Mouse (Mus musculus): ENCODE measurements around the gene Zfp27.
"Not testable (repeated sequence)": the region's sequence is repeated elsewhere in the genome, so short reads cannot be mapped to it uniquely, and the experiment has no call there.

The Zfp27 gene

DNA sequence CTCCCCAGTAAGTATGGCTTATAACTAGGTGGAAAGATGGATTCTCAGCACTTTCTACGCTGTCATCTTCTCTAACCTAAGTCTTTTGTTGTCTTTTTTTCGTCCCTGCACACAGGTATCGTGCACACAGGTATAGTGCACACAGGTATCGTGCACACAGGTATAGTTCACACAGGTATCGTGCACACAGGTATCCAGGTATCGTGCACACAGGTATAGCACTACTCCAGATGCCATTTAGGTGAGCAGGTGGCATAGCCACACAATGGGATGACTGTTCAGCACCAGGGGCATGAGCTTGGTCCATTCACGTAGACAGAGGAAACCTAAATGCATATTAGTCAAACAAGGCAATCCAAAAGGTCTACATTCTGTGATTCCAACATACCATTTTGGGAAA, 15.9 kb downstream of the Zfp27 start:
- no peak for DNase-seq (ENCODE audit: low read depth, low spot score)

DNA sequence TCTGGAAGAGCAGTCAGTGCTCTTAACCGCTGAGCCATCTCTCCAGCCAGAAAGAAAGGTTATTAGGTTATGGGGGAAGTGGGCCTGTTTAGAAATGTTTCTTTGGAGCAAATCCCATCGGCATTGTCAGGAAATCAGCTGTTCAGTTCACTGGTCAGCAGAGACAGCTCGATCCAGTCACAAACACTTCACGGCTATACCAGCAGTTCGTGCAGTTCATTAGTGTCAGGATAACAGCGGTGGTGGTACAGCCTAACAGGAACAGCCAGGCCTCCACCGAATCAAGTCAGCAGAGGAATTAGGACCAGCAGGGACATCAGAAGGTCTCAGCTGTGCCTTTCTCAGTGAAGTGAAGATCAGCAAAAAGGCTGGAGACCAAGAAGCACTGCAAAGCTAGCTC, 25.5 kb downstream of the Zfp27 start:
- no peak for DNase-seq (ENCODE audit: low read depth, low spot score)

DNA sequence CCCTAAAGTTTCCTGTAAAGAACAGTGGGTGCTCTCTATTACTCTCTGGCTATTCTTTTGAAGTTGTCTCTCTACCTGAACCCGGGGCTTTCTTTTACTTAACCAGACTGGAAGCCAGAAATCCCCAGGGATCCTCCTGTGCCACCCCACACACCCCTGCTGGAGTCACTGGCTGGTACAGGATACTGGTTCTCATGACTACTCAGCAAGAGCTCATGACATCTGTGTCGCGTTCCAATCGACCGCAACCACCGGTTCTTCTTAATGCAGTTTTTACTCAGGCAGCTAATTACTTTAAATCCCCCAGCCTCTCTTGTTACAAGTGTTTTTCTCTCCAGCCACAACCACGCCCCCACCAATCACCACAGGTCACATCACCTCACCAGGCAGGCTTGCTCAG, 26.3 kb downstream of the Zfp27 start:
- no peak for DNase-seq (ENCODE audit: low read depth, low spot score)

- not testable (repeated sequence) for DNase-seq (ENCODE audit: low read depth, low spot score)
Observed at GRCm38 (mm10) chr7:29877561-29877960, 28.8 kb downstream of the Zfp27 start.

- DNase-seq (ENCODE audit: low read depth, low spot score) = no peak
Observed at GRCm38 (mm10) chr7:29874256-29874655, 32.1 kb downstream of the Zfp27 start.

DNA sequence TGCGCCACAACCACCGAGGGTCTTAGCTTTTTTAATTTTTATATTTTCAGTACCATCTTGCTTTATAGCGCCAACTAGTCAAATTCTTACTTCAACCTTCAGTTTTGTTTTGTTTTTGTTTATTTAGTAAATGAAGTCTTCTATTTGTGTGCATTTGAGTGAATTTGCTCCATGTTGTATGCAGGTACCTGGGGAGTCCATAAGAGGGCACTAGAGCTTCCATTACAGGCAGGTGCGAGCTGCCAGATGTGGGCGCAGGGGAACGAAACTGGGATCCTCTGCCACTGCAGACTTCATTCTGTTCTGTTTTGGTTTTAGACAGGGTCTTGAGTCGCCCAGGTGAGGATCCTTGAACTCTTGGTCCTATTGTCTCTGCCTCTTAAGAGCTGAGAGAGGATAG, 44.7 kb downstream of the Zfp27 start:
- no peak for DNase-seq (ENCODE audit: low read depth, low spot score)

GRCm38 (mm10) chr7:29859532-29860517, 46.5 kb downstream of the Zfp27 start, which contains the start of gene Zfp420:
Zfp420 (plus strand) TSS chr7:29859979.
- no peak for DNase-seq (ENCODE audit: low read depth, low spot score)

DNA sequence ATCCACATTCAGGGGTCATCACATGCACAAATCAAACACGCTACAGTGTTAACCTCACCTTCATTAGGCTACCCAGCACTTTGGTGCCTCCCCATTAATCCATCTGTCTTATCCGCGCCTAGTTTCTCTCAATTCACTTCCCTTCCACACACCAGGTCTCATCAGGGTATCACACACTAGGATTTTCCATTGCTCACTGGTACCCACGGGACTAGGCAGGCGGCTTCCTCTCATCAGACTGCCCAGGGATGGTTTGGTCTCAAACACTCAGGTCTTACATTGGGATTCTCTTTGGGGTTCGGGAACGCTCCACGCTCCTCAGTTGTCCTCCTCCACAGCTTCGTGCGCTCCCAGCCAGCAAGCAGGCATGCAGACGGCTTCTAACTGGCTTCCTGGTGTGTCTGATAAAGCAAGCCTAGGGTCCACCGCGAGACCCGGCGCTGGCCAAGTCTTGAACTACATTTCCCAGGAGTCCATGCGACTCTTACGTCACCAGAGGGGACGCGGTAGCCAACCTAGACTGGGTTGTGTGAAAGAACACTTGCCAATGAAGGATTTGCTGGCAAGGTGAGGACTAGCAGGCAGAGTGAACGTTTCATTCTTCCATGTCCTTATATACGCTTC, 53.0 kb downstream of the Zfp27 start, which contains the start of gene Zfp940:
Gene Zfp940 (minus strand): TSS at position 451 of the 624 bp plus-strand sequence.
- peak; percentile 26 for DNase-seq (ENCODE audit: low read depth, low spot score)

GRCm38 (mm10) chr7:29852831-29853218, 53.5 kb downstream of the Zfp27 start:
- DNase-seq (ENCODE audit: low read depth, low spot score) = no peak

GRCm38 (mm10) chr7:29844616-29845015, 61.8 kb downstream of the Zfp27 start:
- no peak for DNase-seq (ENCODE audit: low read depth, low spot score)

Measured in c-Kit-negative CD71-positive TER-119-positive erythroid progenitor cells, embryonic 14.5 days (primary cell).